Mouse (Mus musculus): ENCODE measurements around the gene Scrt2.

GRCm38 (mm10) chr2:152114057-152114975 lies 33.0 kb downstream of the Scrt2 start:
- TF ChIP-seq GATA1 (IDR thresholded peaks at IDR 0.05; ENCODE audit: low read length), result no peak
- TF ChIP-seq TAL1 (IDR thresholded peaks at IDR 0.05; ENCODE audit: low read length), result no peak

All from erythroblast, embryonic 14.5 days (primary cell).